Mouse (Mus musculus): Measurements from ENCODE around the gene Runx2. TPM values are rescaled to one million over a fixed set of nuclear protein-coding genes. Genes with fewer than 3 reads are reported as not detected.

Gene Runx2
- polyA plus RNA-seq, 1 experiment: 21.5 TPM

- TF ChIP-seq POLR2A (IDR thresholded peaks at IDR 0.05; ENCODE audit: borderline replicate concordance, control insufficient read depth, low read depth, low read length) (no peak), CTCF (IDR thresholded peaks at IDR 0.05; ENCODE audit: control insufficient read depth, insufficient read depth, low read length) (no peak)
- WGBS: 77% methylated on average over 2 of the region's 2 CpGs
- Histone ChIP-seq H3K4me1 (ENCODE audit: control insufficient read depth, insufficient read depth, low read length) (no peaks in the 10 kb centered on the region), H3K4me3 (replicated peaks; ENCODE audit: control insufficient read depth, low read depth, low read length) (no peak overlapping the region), H3K27ac (ENCODE audit: control insufficient read depth, insufficient read depth, low read depth, low read length, poor library complexity) (no peak overlapping the region)
Measured at GRCm38 (mm10) chr17:44766975-44767374, 47.6 kb downstream of the Runx2 start.

GRCm38 (mm10) chr17:44766318-44766717, 48.3 kb downstream of the Runx2 start:
- Histone ChIP-seq H3K4me1 (ENCODE audit: control insufficient read depth, insufficient read depth, low read length) (no peaks in the 10 kb centered on the region), H3K27ac (ENCODE audit: control insufficient read depth, insufficient read depth, low read depth, low read length, poor library complexity) (no peak overlapping the region), H3K4me3 (replicated peaks; ENCODE audit: control insufficient read depth, low read depth, low read length) (no peak overlapping the region)
- TF ChIP-seq POLR2A (IDR thresholded peaks at IDR 0.05; ENCODE audit: borderline replicate concordance, control insufficient read depth, low read depth, low read length) (no peak), CTCF (IDR thresholded peaks at IDR 0.05; ENCODE audit: control insufficient read depth, insufficient read depth, low read length) (no peak)
- WGBS: 83% methylated on average over 11 of the region's 11 CpGs

- Histone ChIP-seq H3K4me3 (replicated peaks; ENCODE audit: control insufficient read depth, low read depth, low read length) (no peak overlapping the region), H3K27ac (ENCODE audit: control insufficient read depth, insufficient read depth, low read depth, low read length, poor library complexity) (no peak overlapping the region), H3K4me1 (ENCODE audit: control insufficient read depth, insufficient read depth, low read length) (no peaks in the 10 kb centered on the region)
- 57% methylated on average over 8 of the region's 8 CpGs for WGBS
- TF ChIP-seq CTCF (IDR thresholded peaks at IDR 0.05; ENCODE audit: control insufficient read depth, insufficient read depth, low read length): no peak
- no peak for TF ChIP-seq POLR2A (IDR thresholded peaks at IDR 0.05; ENCODE audit: borderline replicate concordance, control insufficient read depth, low read depth, low read length)
Measured at GRCm38 (mm10) chr17:44745378-44745777, 69.2 kb downstream of the Runx2 start.

- TF ChIP-seq POLR2A (IDR thresholded peaks at IDR 0.05; ENCODE audit: borderline replicate concordance, control insufficient read depth, low read depth, low read length) (no peak), CTCF (IDR thresholded peaks at IDR 0.05; ENCODE audit: control insufficient read depth, insufficient read depth, low read length) (peak; percentile 69)
- H3K27ac ChIP-seq (ENCODE audit: control insufficient read depth, insufficient read depth, low read depth, low read length, poor library complexity): no peak overlapping the region
- H3K4me3 ChIP-seq (replicated peaks; ENCODE audit: control insufficient read depth, low read depth, low read length): no peak overlapping the region
- H3K4me1 ChIP-seq (ENCODE audit: control insufficient read depth, insufficient read depth, low read length): no peaks in the 10 kb centered on the region
- WGBS: 64% methylated on average over 3 of the region's 3 CpGs
Measured at GRCm38 (mm10) chr17:44743780-44744179, 70.8 kb downstream of the Runx2 start.

- H3K4me3 ChIP-seq (replicated peaks; ENCODE audit: control insufficient read depth, low read depth, low read length): no peak overlapping the region
- H3K4me1 ChIP-seq (ENCODE audit: control insufficient read depth, insufficient read depth, low read length): no peaks in the 10 kb centered on the region; the same call in 1 of the 2 replicates
- TF ChIP-seq CTCF (IDR thresholded peaks at IDR 0.05; ENCODE audit: control insufficient read depth, insufficient read depth, low read length) (no peak), POLR2A (IDR thresholded peaks at IDR 0.05; ENCODE audit: borderline replicate concordance, control insufficient read depth, low read depth, low read length) (no peak)
- no peak overlapping the region for H3K27ac ChIP-seq (ENCODE audit: control insufficient read depth, insufficient read depth, low read depth, low read length, poor library complexity)
- 91% methylated on average over 9 of the region's 9 CpGs for WGBS
Measured at GRCm38 (mm10) chr17:44742246-44742645, 72.4 kb downstream of the Runx2 start.

DNA sequence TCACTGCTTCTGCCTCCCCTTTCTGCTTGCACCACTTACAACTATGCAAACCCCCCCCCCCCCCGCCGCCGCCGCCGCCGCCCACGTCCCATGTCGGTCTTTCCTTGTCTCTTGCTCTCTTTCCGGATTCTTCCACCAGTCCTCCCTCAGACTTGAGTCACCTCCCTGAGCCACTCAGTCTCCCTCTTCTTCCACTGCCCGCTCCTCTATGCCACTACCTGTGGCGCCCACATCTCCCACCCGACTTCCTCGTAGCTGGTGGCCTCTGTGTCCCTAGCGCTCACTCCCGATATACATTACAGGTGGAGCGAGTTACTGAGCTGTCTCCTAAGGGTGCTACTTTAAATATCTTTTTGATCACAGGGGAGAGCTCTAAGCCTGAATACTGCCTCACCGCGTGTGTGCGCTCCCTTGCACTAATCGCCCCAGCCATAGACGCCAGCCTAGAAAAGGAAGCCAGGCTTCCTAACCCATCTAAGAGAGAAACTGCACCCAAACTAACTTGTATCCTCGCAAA, 76.4 kb downstream of the Runx2 start:
- under 1% methylated on average over 21 of the region's 22 CpGs for WGBS
- Histone ChIP-seq H3K4me1 (ENCODE audit: control insufficient read depth, insufficient read depth, low read length) (no peaks in the 10 kb centered on the region; the same call in 1 of the 2 replicates), H3K27ac (ENCODE audit: control insufficient read depth, insufficient read depth, low read depth, low read length, poor library complexity) (no peak overlapping the region), H3K4me3 (replicated peaks; ENCODE audit: control insufficient read depth, low read depth, low read length) (peak overlapping the region; percentile 45)
- TF ChIP-seq POLR2A (IDR thresholded peaks at IDR 0.05; ENCODE audit: borderline replicate concordance, control insufficient read depth, low read depth, low read length) (no peak), CTCF (IDR thresholded peaks at IDR 0.05; ENCODE audit: control insufficient read depth, insufficient read depth, low read length) (no peak)

DNA sequence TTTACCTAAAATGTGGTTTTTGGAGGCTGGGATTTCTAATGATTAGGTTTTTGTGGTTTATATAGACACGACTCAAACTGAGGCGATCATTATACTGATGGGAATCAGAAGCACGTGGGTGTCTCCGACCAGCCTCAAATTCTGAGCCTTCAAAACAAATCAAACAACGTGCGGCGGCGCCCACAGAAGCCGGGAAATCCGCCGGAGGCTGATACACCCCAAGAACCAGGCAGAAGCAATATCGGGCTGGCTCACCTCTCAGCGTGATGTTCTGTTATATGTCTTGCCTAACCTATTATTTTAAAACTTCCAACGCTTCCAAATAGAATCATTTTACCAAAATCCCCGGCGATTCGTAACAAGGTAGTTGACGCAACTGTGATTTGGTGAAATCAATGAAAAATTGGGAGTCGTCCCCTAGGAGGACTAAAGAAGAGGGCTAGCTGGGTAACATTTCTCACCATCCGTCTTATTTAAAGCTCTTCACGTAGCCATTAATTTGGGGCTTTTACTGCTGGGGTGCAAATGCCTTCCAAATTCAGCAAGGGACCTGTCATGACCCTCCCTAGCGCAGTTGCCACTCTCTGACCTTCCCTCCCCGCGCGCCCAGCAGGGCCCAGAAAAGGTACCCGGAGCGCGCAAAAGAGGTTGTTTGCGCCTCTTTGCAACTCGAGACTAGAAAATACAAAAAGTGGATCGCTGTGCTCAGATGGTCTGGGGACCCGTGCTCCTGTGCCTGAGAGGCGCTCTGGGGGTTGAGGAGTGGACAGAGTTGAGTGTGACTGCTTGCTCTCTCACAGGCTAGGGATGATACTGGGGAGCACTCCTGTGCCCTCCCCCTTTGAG, 77.1 kb downstream of the Runx2 start:
- TF ChIP-seq POLR2A (IDR thresholded peaks at IDR 0.05; ENCODE audit: borderline replicate concordance, control insufficient read depth, low read depth, low read length) (no peak), CTCF (IDR thresholded peaks at IDR 0.05; ENCODE audit: control insufficient read depth, insufficient read depth, low read length) (no peak)
- Histone ChIP-seq H3K4me3 (replicated peaks; ENCODE audit: control insufficient read depth, low read depth, low read length) (peak overlapping the region; percentile 45), H3K27ac (ENCODE audit: control insufficient read depth, insufficient read depth, low read depth, low read length, poor library complexity) (no peak overlapping the region), H3K4me1 (ENCODE audit: control insufficient read depth, insufficient read depth, low read length) (no peaks in the 10 kb centered on the region; the same call in 1 of the 2 replicates)
- 2% methylated on average over 33 of the region's 33 CpGs for WGBS

DNA sequence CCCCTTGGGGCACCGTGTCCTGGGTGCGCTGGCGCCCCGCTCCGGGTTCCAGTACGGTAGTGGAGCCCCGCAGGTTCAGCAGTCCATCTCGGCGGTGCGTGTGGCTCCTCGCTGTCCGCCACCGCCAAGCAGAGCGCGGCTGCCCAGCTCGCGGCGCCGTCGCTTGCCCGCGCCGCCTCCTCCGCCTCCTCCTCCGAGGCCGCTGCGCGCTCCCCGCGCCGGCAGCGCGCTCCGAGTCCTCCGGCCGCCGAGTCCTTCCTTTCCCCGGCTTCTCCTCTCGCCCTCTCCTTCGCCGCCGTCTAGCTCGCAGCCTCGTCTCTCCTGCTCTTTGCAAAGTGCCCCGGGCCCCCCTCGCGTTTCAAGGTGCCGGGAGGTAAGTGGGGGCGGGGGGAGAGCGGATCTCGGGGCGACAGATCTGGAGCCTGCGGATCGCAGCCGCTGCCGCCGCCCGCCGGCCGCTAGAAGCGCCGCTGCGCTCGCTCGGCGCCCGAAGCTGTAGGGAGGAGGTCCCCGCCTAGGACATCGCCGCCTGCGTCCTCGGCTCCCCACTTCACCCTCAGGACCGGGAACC, 78.5 kb downstream of the Runx2 start:
- Histone ChIP-seq H3K4me1 (ENCODE audit: control insufficient read depth, insufficient read depth, low read length) (no peaks in the 10 kb centered on the region; the same call in 1 of the 2 replicates), H3K27ac (ENCODE audit: control insufficient read depth, insufficient read depth, low read depth, low read length, poor library complexity) (peak overlapping the region; percentile 98), H3K4me3 (replicated peaks; ENCODE audit: control insufficient read depth, low read depth, low read length) (peak overlapping the region; percentile 90)
- WGBS: under 1% methylated on average over 64 of the region's 73 CpGs
- TF ChIP-seq CTCF (IDR thresholded peaks at IDR 0.05; ENCODE audit: control insufficient read depth, insufficient read depth, low read length) (peak; percentile 22; the same call in 1 of the 2 replicates), POLR2A (IDR thresholded peaks at IDR 0.05; ENCODE audit: borderline replicate concordance, control insufficient read depth, low read depth, low read length) (peak; percentile 12; the same call in 1 of the 2 replicates)
